Mouse (Mus musculus) G1E (cell line): Measurements from ENCODE around the gene Rtn2.

Experiments
- CTCF ChIP-seq: IDR thresholded peaks from 2 replicates; pipeline ENCODE4 v1.5.1; 2012; ENCODE audit warnings: low read depth, low read length, inconsistent platforms, mixed read lengths
- GATA1 ChIP-seq: IDR thresholded peaks from 2 replicates; pipeline ENCODE4 v1.6.1; 2012; ENCODE audit warnings: borderline replicate concordance, low read length, inconsistent platforms, mixed read lengths
- GATA2 ChIP-seq: IDR thresholded peaks from 2 replicates; pipeline ENCODE4 v1.6.1; 2012; ENCODE audit warnings: low read depth, low read length, inconsistent platforms, borderline replicate concordance
- POLR2AphosphoS5 ChIP-seq: IDR thresholded peaks from 2 replicates; pipeline ENCODE4 v1.6.1; 2012; ENCODE audit warnings: low read depth, low read length, inconsistent platforms; ENCODE audit not compliant: insufficient replicate concordance
- TAL1 ChIP-seq: conservative IDR thresholded peaks from 2 replicates; pipeline ENCODE4 v1.6.1; 2012; ENCODE audit warnings: low read depth, low read length, inconsistent platforms, mixed read lengths

DNA sequence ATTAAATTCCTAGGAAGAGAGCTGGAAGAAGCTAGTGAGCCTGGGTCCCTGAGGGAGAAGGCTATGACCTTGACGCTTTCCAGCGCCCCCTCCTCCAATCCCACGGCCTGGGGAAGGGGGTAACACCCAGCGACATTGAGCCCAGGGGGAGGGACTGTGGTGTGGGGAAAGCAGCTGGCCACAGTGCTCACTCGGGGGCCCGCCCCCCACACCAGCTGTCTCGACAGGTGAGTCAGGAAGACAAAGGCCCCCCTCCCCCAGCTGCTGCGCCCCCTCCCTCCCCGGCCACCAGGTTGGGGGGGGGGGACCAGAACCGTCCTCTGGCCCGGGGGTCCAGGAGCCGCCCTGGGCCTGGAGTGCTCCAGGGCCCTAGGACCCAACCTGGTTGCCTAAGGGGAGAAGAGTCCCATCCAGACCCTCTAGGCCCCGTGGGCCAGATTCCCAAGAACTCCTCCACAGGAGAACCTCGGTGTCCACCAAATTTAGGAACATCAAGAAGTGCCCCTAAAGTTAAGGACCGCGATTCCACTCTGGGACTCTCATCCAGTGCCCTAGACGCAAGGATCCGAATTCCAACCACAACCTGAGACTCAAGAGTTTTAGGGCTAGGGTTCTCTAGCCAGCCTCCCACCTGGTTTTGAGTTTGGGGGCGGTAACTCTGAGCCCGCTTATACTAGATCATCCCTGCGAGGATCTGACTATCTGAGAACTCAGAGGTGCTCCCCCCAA, 11.8 kb upstream of the Rtn2 start:
- TF ChIP-seq CTCF: no peak
- no peak for TF ChIP-seq POLR2AphosphoS5
- no peak for TF ChIP-seq GATA1
- TF ChIP-seq GATA2: no peak
- no peak for TF ChIP-seq TAL1
